Mouse (Mus musculus): Measurements from ENCODE around the gene Cdc5l.

Gene Cdc5l

GRCm38 (mm10) chr17:45360950-45361349 is 72.6 kb downstream of the Cdc5l start:
- DNase-seq (ENCODE audit: low spot score): no peak

GRCm38 (mm10) chr17:45359443-45359842 is 74.1 kb downstream of the Cdc5l start:
- no peak for DNase-seq (ENCODE audit: low spot score)

DNA sequence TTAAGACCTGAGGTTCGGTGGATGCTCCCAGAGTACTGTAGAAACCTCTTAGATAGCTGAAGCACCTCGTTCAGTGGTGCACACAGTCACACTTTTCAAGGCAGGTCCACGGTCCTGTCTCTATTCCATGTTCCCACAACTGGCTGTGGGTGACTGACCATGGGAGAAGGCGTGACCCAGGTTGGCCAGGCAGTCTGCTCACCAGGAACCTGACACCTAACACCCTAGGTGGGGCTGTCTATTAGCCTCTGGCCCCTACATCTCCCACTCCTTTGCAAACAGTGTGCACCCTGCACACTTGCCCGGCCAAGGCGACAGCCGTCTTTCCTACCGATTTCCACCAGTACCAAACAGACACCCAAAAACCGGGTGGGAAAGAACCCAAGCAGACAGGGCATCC is 77.1 kb downstream of the Cdc5l start:
- no peak for DNase-seq (ENCODE audit: low spot score)

- no peak for DNase-seq (ENCODE audit: low spot score)
These were observed 85.6 kb downstream of the Cdc5l start for GRCm38 (mm10) chr17:45347951-45348350.

Measured in left cerebral cortex, adult 11 months (tissue).